Mouse (Mus musculus) bone marrow, adult 2 months (tissue): ENCODE results near the gene Pou2f1.

Source experiments
- CTCF ChIP-seq: fragments of 200-500 bp; IDR thresholded peaks from 2 replicates; pipeline ENCODE4 v1.5.1; 2011; ENCODE audit warnings: low read length, control low read depth; ENCODE audit not compliant: control insufficient read depth, insufficient read depth
- POLR2A ChIP-seq: fragments of 200-500 bp; IDR thresholded peaks from 2 replicates; pipeline ENCODE4 v1.6.1; 2011; ENCODE audit warnings: low read depth, mild to moderate bottlenecking, control low read depth, low read length, borderline replicate concordance; ENCODE audit not compliant: control insufficient read depth

DNA sequence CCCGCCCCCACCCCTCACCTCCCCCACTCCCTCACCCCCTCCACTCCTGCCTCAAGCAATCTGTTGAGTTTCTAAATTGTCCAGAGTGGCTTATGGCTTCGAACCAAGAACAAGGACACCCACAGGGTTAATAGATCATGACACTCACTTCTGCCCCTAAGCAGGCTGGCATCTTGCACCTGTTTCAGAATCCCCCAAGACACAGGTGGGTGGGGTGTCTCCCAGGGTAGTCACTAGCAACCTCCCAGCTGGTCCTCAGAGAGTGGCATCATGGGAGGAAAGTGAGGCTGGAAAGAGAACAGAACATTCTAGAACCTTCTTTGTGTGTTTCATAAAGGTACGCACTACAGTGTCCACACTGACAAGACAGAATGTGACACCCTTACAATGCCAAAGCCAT, 158.9 kb downstream of the Pou2f1 start:
- TF ChIP-seq CTCF = no peak
- no peak for TF ChIP-seq POLR2A
